Mouse (Mus musculus): Measurements from ENCODE around the gene Gm15097. TPM values are rescaled to one million over a fixed set of nuclear protein-coding genes. Genes with fewer than 3 reads are reported as not detected.
"Not testable (repeated sequence)": the region's sequence is repeated elsewhere in the genome, so short reads cannot be mapped to it uniquely, and the experiment has no call there.

The Gm15097 gene
- polyA plus RNA-seq (2016; fragmentation: Nextera tagmentation; extraction: Ambion mirVana): not detected in 2 replicates

DNA sequence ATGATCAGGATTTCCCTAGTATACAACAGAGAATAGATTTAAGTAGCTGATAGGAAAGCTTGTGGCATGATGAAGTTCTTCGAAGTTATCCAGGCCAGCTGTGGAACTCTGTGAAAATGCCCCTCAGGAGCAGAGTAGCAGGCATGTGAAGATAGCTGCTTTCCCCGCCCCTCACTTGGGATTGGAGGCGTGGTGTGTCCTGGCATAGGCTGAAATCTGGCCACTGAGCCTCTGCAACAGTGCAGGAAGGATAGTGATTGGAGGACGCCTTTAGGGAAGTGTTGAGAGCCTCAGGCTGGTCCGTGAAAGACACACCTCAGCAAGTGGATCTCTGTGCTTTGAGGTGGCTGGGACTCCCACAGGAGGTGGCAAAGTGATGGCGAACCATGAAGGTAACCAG, at the start of gene Gm15097:
Gene Gm15097 (plus strand): TSS at position 301 of the 400 bp plus-strand sequence.
- not testable (repeated sequence) for ATAC-seq (ENCODE audit: low FRiP score, low read depth); H3K36me3 ChIP-seq; H3K27me3 ChIP-seq; H3K4me2 ChIP-seq (replicated peaks); H3K4me3 ChIP-seq; H3K9ac ChIP-seq (replicated peaks); H3K9me3 ChIP-seq; H3K27ac ChIP-seq (replicated peaks); H3K4me1 ChIP-seq
- no CpG with 5 or more reads among the region's 6 CpGs for WGBS

DNA sequence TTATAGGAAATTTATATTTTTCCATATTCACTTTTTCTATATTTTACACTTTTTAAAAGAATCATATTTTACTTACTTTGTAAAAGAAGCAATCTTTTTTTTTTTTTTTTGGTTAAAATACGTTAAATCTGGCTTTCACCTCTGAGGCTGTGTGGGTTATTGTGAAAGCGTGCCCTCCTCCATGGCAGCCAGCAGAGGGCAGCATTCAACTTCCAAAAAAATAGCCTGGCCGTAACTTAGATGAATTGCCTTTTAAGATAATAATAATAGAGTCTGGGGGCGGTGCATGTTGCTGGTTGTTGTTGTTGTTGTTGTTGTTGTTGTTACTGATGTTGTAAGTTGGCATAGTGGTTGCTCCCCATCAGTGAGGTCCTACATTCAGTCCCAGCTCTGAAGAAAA, 21.4 kb upstream of the Gm15097 start:
- ATAC-seq (ENCODE audit: low FRiP score, low read depth); H3K9me3 ChIP-seq: not testable (repeated sequence)
- WGBS: 58% methylated on average over 4 of the region's 4 CpGs

DNA sequence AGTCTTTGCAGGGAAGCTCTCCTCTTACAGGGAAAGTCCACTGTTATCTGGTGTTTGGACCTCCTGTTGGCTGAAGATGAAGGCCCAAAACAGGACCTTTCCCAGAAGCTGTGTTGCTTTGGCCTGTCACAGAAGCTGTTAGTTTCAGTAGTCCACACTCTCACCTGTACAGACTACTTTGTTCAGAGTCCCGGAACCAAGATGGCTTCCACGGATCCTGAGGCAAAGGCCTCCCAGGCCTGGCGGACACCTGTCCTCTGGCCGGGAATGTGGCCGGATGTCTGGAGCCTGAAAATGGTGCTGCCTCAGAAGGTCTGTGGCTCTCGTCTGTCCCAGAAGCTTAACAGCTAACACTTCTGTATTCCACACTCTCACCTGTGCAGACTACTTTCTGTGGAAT, 26.9 kb downstream of the Gm15097 start:
- not testable (repeated sequence) for ATAC-seq (ENCODE audit: low FRiP score, low read depth); H3K9me3 ChIP-seq; H3K36me3 ChIP-seq; H3K4me3 ChIP-seq; H3K4me2 ChIP-seq (replicated peaks); H3K27ac ChIP-seq (replicated peaks); H3K4me1 ChIP-seq; H3K9ac ChIP-seq (replicated peaks); H3K27me3 ChIP-seq
- 84% methylated on average over 5 of the region's 6 CpGs for WGBS

More for the DNA sequence above, 21.4 kb upstream of the Gm15097 start:
- H3K4me2 ChIP-seq (replicated peaks); H3K4me3 ChIP-seq; H3K27me3 ChIP-seq; H3K4me1 ChIP-seq; H3K36me3 ChIP-seq; H3K27ac ChIP-seq (replicated peaks); H3K9ac ChIP-seq (replicated peaks): not testable (repeated sequence)

Other genes with a start within 250 kb of the Gm15097 start
- not detected in 2 replicates for gene Gm10439, start 189.9 kb upstream of the Gm15097 start, polyA plus RNA-seq (2016; fragmentation: Nextera tagmentation; extraction: Ambion mirVana)
- not detected in 2 replicates for gene Gm15091, start 157.2 kb downstream of the Gm15097 start, polyA plus RNA-seq (2016; fragmentation: Nextera tagmentation; extraction: Ambion mirVana)